Mouse (Mus musculus): ENCODE results near the gene Gpr156. TPM values are rescaled to one million over a fixed set of nuclear protein-coding genes. Genes with fewer than 3 reads are reported as not detected.
A peak's percentile ranks its signal among the peaks of the same experiment; 100 is the strongest.

Gene Gpr156
- polyA plus RNA-seq, 2 experiments: 0.59 to 0.78 TPM

GRCm38 (mm10) chr16:38047781-38048558, 131.7 kb downstream of the Gpr156 start:
- Histone ChIP-seq H3K36me3 (ENCODE audit: control insufficient read depth, insufficient read depth, low read length) (no peaks in the 10 kb centered on the region), H3K9ac (ENCODE audit: low read depth, low read length, severe bottlenecking) (no peak overlapping the region), H3K4me1 (ENCODE audit: control insufficient read depth, insufficient read depth, low read length) (no peaks in the 10 kb centered on the region), H3K27me3 (ENCODE audit: control insufficient read depth, insufficient read depth, low read length) (no peaks in the 10 kb centered on the region), H3K27ac (replicated peaks; ENCODE audit: low read depth, low read length) (no peak overlapping the region), H3K9me3 (ENCODE audit: control insufficient read depth, low read length) (no peaks in the 10 kb centered on the region), H3K4me2 (replicated peaks; ENCODE audit: low read depth, low read length, severe bottlenecking) (peak overlapping the region; percentile 15; the same call in 1 of the 2 replicates), H3K4me3 (replicated peaks; ENCODE audit: low read length) (no peak overlapping the region)
- no peak for DNase-seq (ENCODE audit: low spot score)
- TF ChIP-seq POLR2A (IDR thresholded peaks at IDR 0.05; ENCODE audit: borderline replicate concordance, extremely low read depth, insufficient read depth, insufficient read length): no peak
- 59% methylated on average over 23 of the region's 23 CpGs for WGBS
- ATAC-seq (ENCODE audit: low FRiP score, low read depth): no peak

Other genes with a start within 250 kb of the Gpr156 start
- 478 and 520 TPM in 2 replicates for gene Fstl1, start 139.6 kb upstream of the Gpr156 start, polyA plus RNA-seq (2012; rRNA removed)
- gene Fstl1, start 139.6 kb upstream of the Gpr156 start, polyA plus RNA-seq (2014; fragmentation: Nextera tagmentation; extraction: Ambion mirVana): 865 and 910 TPM in 2 replicates
- gene Gm36028, start 55.4 kb upstream of the Gpr156 start, polyA plus RNA-seq (2012; rRNA removed): 0.15 and 0.20 TPM in 2 replicates
- not detected in 2 replicates for gene Gm36028, start 55.4 kb upstream of the Gpr156 start, polyA plus RNA-seq (2014; fragmentation: Nextera tagmentation; extraction: Ambion mirVana)
- 23.4 and 27.1 TPM in 2 replicates for gene Lrrc58, start 48.1 kb upstream of the Gpr156 start, polyA plus RNA-seq (2012; rRNA removed)
- 54.7 and 56.8 TPM in 2 replicates for gene Lrrc58, start 48.1 kb upstream of the Gpr156 start, polyA plus RNA-seq (2014; fragmentation: Nextera tagmentation; extraction: Ambion mirVana)
- gene Gsk3b, start 172.5 kb downstream of the Gpr156 start, polyA plus RNA-seq (2012; rRNA removed): 17.5 and 20.1 TPM in 2 replicates
- gene Gsk3b, start 172.5 kb downstream of the Gpr156 start, polyA plus RNA-seq (2014; fragmentation: Nextera tagmentation; extraction: Ambion mirVana): 61.3 and 63.2 TPM in 2 replicates